8 mouse cellular contexts compared by ENCODE assay signal in the genomic region with DNA sequence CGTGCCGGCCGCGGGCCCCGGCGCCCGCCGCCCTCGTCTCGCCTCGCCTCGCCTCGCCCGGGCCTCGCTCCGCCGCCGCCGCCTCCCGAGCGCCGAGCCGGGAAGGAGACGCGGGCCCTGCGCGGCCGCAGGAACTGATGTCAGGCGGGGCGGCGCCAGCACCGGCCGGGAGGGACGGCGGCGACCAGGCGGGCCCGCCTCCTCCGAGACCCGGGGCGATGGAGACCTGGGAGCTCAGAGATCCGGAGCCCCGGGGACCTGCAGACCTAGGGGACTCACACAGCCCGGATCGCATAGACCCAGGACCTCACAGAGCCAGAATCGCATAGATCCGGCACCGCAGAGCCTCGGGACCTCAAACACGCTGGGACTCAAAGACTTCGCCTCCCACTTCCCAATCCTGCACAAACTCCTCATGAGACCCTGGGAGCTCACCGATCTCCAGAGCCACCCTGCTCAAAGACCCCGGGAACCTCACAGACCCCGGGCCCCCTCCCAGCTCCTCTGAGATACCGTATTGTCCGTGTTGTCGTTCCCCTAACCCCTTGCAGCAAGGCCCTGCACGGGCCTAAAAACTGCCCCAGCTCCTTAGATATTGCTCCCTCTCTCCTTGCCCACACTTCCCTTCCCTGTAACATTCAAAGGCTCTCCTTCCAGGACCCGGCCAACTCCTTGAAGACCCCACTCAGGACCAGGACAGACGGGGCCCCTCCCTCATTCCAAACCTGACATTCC. TPM values are rescaled to one million over a fixed set of nuclear protein-coding genes. Genes with fewer than 3 reads are reported as not detected.
DNase-seq lines count a peak whose midpoint lies in the region; ATAC-seq lines count a peak whose summit lies in the region.

No protein-coding gene starts in this region.

- H3K4me3 ChIP-seq in hindbrain, embryonic 14.5 days (replicated peaks; ENCODE audit: low read length), result peak overlapping the region; percentile 91
- H3K4me3 ChIP-seq in megakaryocyte, embryonic 14.5 days (replicated peaks), result peak overlapping the region; percentile 97

- peak; percentile 52 for DNase-seq in R1 (ENCODE audit: low read depth, low spot score)
- DNase-seq in cerebellum, adult 9-11 months, result peak; percentile 76
- DNase-seq in frontal cortex, postnatal 25 days (ENCODE audit: low spot score in 2 of 2), result peak; percentile 41 to 55
- peak; percentile 65 for DNase-seq in hindbrain, embryonic 14.5 days (ENCODE audit: low spot score)
- DNase-seq in left cerebral cortex, adult 8-10 months (ENCODE audit: low spot score in 2 of 2), result peak; percentile 51 to 58
- DNase-seq in right cerebral cortex, postnatal 10 days (ENCODE audit: low spot score in 2 of 2), result peak; percentile 77 to 82
- DNase-seq in urinary bladder, postnatal 4 days (ENCODE audit: low spot score in 2 of 2), result peak; percentile 70 to 71

- H3K9ac ChIP-seq in hindbrain, embryonic 14.5 days, result peak overlapping the region; percentile 94

- ATAC-seq in hindbrain, embryonic 14.5 days (ENCODE audit: low FRiP score), result peak; percentile 83

- under 1% methylated on average over 59 of the region's 60 CpGs for WGBS in hindbrain, embryonic 14.5 days

- peak overlapping the region; percentile 79 for H3K4me2 ChIP-seq in hindbrain, embryonic 14.5 days (replicated peaks)

- H3K36me3 ChIP-seq in hindbrain, embryonic 14.5 days (replicated peaks; ENCODE audit: control insufficient read depth, insufficient read depth), result peaks cover 15% of the 10 kb centered on the region
- peaks cover 22% of the 10 kb centered on the region for H3K36me3 ChIP-seq in megakaryocyte, embryonic 14.5 days (replicated peaks; ENCODE audit: low read length)

- H3K4me1 ChIP-seq in hindbrain, embryonic 14.5 days (replicated peaks; ENCODE audit: control insufficient read depth, insufficient read depth, low read length), result peaks cover 16% of the 10 kb centered on the region
- peaks cover 32% of the 10 kb centered on the region for H3K4me1 ChIP-seq in megakaryocyte, embryonic 14.5 days

- H3K27ac ChIP-seq in hindbrain, embryonic 14.5 days, result peak overlapping the region; percentile 86

- H3K27me3 ChIP-seq in hindbrain, embryonic 14.5 days (ENCODE audit: control insufficient read depth, insufficient read depth, low read length), result no peaks in the 10 kb centered on the region
- peaks cover 8% of the 10 kb centered on the region for H3K27me3 ChIP-seq in megakaryocyte, embryonic 14.5 days (replicated peaks)

- H3K9me3 ChIP-seq in hindbrain, embryonic 14.5 days (ENCODE audit: control insufficient read depth, low read length), result no peaks in the 10 kb centered on the region
- H3K9me3 ChIP-seq in megakaryocyte, embryonic 14.5 days, result no peaks in the 10 kb centered on the region

RNA-seq across cellular contexts. Expression of a gene that starts 0.5 kb away (rescaled TPM):
- polyA plus RNA-seq in hindbrain, embryonic 14.5 days (2014; fragmentation: Nextera tagmentation; extraction: Ambion mirVana), result 3.9 and 4.4 TPM in 2 replicates
- 100 to 1,000 TPM; 103 to 120 (median 107) TPM for total RNA-seq in left cerebral cortex, adult 8-10 months (2022)
- polyA plus RNA-seq in megakaryocyte, embryonic 14.5 days (2012; ENCODE audit: insufficient read depth, low replicate concordance), result 19.4 and 24.8 TPM in 2 replicates

RNA-seq across cellular contexts. Expression of a gene that starts 21.2 kb away (rescaled TPM):
- 0.29 TPM in 1 of 2 replicates, not detected in the other for polyA plus RNA-seq in hindbrain, embryonic 14.5 days (2014; fragmentation: Nextera tagmentation; extraction: Ambion mirVana)
- total RNA-seq in left cerebral cortex, adult 8-10 months (2022), result 1 to 10 TPM in 3 of 4 experiments, not detected in 1; 2.3 to 2.6 (median 2.3) TPM
- 3.0 and 5.9 TPM in 2 replicates for polyA plus RNA-seq in megakaryocyte, embryonic 14.5 days (2012; ENCODE audit: insufficient read depth, low replicate concordance)

RNA-seq across cellular contexts. Expression of a gene that starts 40.6 kb away (rescaled TPM):
- polyA plus RNA-seq in hindbrain, embryonic 14.5 days (2014; fragmentation: Nextera tagmentation; extraction: Ambion mirVana), result not detected in 2 replicates
- 1 to 10 TPM; 3.7 to 4.8 (median 4.2) TPM for total RNA-seq in left cerebral cortex, adult 8-10 months (2022)
- polyA plus RNA-seq in megakaryocyte, embryonic 14.5 days (2012; ENCODE audit: insufficient read depth, low replicate concordance), result not detected in 2 replicates

RNA-seq across cellular contexts. Expression of a gene that starts 45.7 kb away (rescaled TPM):
- 0.17 TPM in 1 of 2 replicates, not detected in the other for polyA plus RNA-seq in hindbrain, embryonic 14.5 days (2014; fragmentation: Nextera tagmentation; extraction: Ambion mirVana)
- 1 to 10 TPM in 1 of 4 experiments, under 1 TPM in 3; 0.43 to 1.1 (median 0.51) TPM for total RNA-seq in left cerebral cortex, adult 8-10 months (2022)
- 1.1 TPM in 1 of 2 replicates, not detected in the other for polyA plus RNA-seq in megakaryocyte, embryonic 14.5 days (2012; ENCODE audit: insufficient read depth, low replicate concordance)

RNA-seq across cellular contexts. Expression of a gene that starts 58.3 kb away (rescaled TPM):
- 41.3 and 43.6 TPM in 2 replicates for polyA plus RNA-seq in hindbrain, embryonic 14.5 days (2014; fragmentation: Nextera tagmentation; extraction: Ambion mirVana)
- 1 to 10 TPM; 1.3 to 3.0 (median 2.1) TPM for total RNA-seq in left cerebral cortex, adult 8-10 months (2022)
- 4.7 and 17.1 TPM in 2 replicates for polyA plus RNA-seq in megakaryocyte, embryonic 14.5 days (2012; ENCODE audit: insufficient read depth, low replicate concordance)

Comparison
In these comparisons a context has a peak if more than half of its experiments do, and no peak if none do; other contexts are left out.
1. Peak in every context shown above with its lines: DNase-seq, ATAC-seq, H3K4me3 ChIP-seq and H3K27ac ChIP-seq.